Mouse (Mus musculus) heart, postnatal 0 days (tissue): ENCODE measurements at regions not wholly inside any gene's neighbourhood (a gene's known extent, or its start where the extent isn't known, plus 50 kb on each side); places are given as distances from the start of the nearest gene placed in this dataset.

Source experiments
- ATAC-seq: fragments of 200-750 bp; cut with Nextera tagmentation; 2 replicates; pipeline ENCODE4 v1.8.0; 2017; ENCODE audit warnings: low read depth, moderate number of reproducible peaks, moderate library complexity; ENCODE audit not compliant: insufficient read depth
- DNase-seq: peaks from one replicate; pipeline ENCODE4 v3.0.0-alpha.2; 2016; ENCODE audit warnings: low spot score
- H3K27ac ChIP-seq: fragments of 300-500 bp; sonication (generic); 2 replicates; pipeline ENCODE4 v1.5.1; 2014; ENCODE audit warnings: low read depth, mild to moderate bottlenecking
- H3K27me3 ChIP-seq: fragments of 300-500 bp; sonication (generic); 2 replicates; pipeline ENCODE4 v1.6.1; 2014; ENCODE audit warnings: low read length, mixed read lengths; ENCODE audit not compliant: control insufficient read depth, insufficient read depth
- H3K36me3 ChIP-seq: fragments of 300-500 bp; sonication (generic); replicated peaks from 2 replicates; pipeline ENCODE4 v1.6.1; 2014; ENCODE audit warnings: low read length, mixed read lengths; ENCODE audit not compliant: control insufficient read depth, insufficient read depth
- H3K4me1 ChIP-seq: fragments of 300-500 bp; sonication (generic); 2 replicates; pipeline ENCODE4 v1.6.1; 2014; ENCODE audit warnings: antibody characterized with exemption; ENCODE audit not compliant: control insufficient read depth, insufficient read depth
- H3K4me2 ChIP-seq: fragments of 300-500 bp; sonication (generic); 2 replicates; pipeline ENCODE4 v1.6.1; 2014; ENCODE audit warnings: low read depth, mild to moderate bottlenecking, low read length, moderate library complexity
- H3K4me3 ChIP-seq: fragments of 300-500 bp; sonication (generic); 2 replicates; pipeline ENCODE4 v1.5.1; 2014; ENCODE audit warnings: low read depth, low read length
- H3K9ac ChIP-seq: fragments of 300-500 bp; sonication (generic); replicated peaks from 2 replicates; pipeline ENCODE4 v1.6.1; 2014; ENCODE audit warnings: low read depth, low read length, mixed read lengths
- H3K9me3 ChIP-seq: fragments of 300-500 bp; sonication (generic); replicated peaks from 2 replicates; pipeline ENCODE4 v1.6.1; 2016; ENCODE audit warnings: low read length; ENCODE audit not compliant: control insufficient read depth
- CTCF ChIP-seq: IDR thresholded peaks from 2 replicates; pipeline ENCODE4 v1.5.1; 2016; ENCODE audit warnings: antibody characterized with exemption, control low read depth, low read depth
- EP300 ChIP-seq: IDR thresholded peaks from 2 replicates; pipeline ENCODE4 v1.6.1; 2016; ENCODE audit warnings: antibody characterized with exemption, low read depth
- WGBS: fragments of 180-500 bp; shearing (Covaris S2); extraction: QIAGEN DNeasy Blood & Tissue Kit; methylation state at CpG from one replicate; pipeline ENCODE4 v1.1.7; 2014; 5-methylcytosine and 5-hydroxymethylcytosine counted together

DNA sequence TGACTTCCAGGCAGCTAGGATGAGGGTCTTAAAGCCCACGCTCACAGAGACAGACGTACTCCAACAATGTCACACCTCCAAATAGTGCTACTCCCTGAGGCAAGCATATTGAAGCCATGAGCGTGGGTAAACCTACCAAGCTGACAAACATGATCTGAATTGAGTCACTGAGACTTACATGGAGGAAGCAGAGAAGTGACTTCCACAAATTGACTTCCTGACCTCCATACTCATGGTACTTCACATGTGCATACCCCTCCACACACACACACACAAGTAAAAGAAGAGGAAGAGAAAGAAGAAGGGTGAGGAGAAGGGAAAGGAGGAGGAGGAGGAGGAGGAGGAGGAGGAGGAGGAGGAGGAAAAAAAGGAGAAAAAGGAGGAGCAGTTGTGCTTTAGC is 577.8 kb upstream of the Nrp1 start:
- no peaks in the 10 kb centered on the region for H3K4me1 ChIP-seq
- no peaks in the 10 kb centered on the region for H3K36me3 ChIP-seq
- no peak for DNase-seq
- H3K27ac ChIP-seq, result no peak overlapping the region
- no peak overlapping the region for H3K4me3 ChIP-seq
- H3K27me3 ChIP-seq, result no peaks in the 10 kb centered on the region
- TF ChIP-seq CTCF, result no peak
- TF ChIP-seq EP300, result no peak
- WGBS, result 90% methylated on average over 3 of the region's 3 CpGs
- no peak for ATAC-seq
- no peaks in the 10 kb centered on the region for H3K9me3 ChIP-seq
- no peak overlapping the region for H3K4me2 ChIP-seq
- H3K9ac ChIP-seq, result no peak overlapping the region

GRCm38 (mm10) chr8:127781011-127781410 is 577.4 kb upstream of the Nrp1 start:
- H3K27me3 ChIP-seq, result no peaks in the 10 kb centered on the region
- WGBS, result 53% methylated on average over 1 of the region's 1 CpGs
- H3K4me1 ChIP-seq, result no peaks in the 10 kb centered on the region
- H3K9me3 ChIP-seq, result no peaks in the 10 kb centered on the region
- ATAC-seq (no peak), DNase-seq (no peak)
- H3K9ac ChIP-seq, result no peak overlapping the region
- TF ChIP-seq CTCF (no peak), EP300 (no peak)
- H3K27ac ChIP-seq, result no peak overlapping the region
- no peaks in the 10 kb centered on the region for H3K36me3 ChIP-seq
- H3K4me3 ChIP-seq, result no peak overlapping the region
- H3K4me2 ChIP-seq, result no peak overlapping the region

DNA sequence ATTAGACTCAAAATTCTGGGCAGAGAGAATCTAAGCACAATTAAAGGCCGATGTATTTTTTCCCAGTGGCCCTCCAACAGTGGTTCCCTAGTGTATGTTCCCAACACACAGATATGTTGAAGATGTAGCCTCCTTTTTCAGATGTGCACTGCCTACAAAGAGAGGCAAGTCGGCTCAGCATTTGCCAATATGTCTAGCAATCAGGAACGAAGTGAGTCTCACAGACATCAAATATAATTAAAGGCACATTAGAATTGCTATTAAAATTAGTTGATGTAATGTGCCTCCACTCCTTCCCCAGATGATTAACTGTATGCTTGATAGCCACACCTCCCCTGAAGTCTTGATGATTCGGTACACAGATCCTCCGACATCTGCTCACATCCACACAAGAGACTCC is 565.8 kb upstream of the Nrp1 start:
- H3K9ac ChIP-seq, result no peak overlapping the region
- H3K36me3 ChIP-seq, result no peaks in the 10 kb centered on the region
- no peaks in the 10 kb centered on the region for H3K4me1 ChIP-seq
- WGBS, result 95% methylated on average over 5 of the region's 5 CpGs
- H3K9me3 ChIP-seq, result no peaks in the 10 kb centered on the region
- H3K4me2 ChIP-seq, result no peak overlapping the region
- DNase-seq (no peak), ATAC-seq (no peak)
- no peak overlapping the region for H3K4me3 ChIP-seq
- H3K27ac ChIP-seq, result no peak overlapping the region
- TF ChIP-seq EP300, result no peak
- TF ChIP-seq CTCF, result no peak
- H3K27me3 ChIP-seq, result no peaks in the 10 kb centered on the region

- no peak overlapping the region for H3K27ac ChIP-seq
- no peaks in the 10 kb centered on the region for H3K36me3 ChIP-seq
- no peaks in the 10 kb centered on the region for H3K4me1 ChIP-seq
- no peaks in the 10 kb centered on the region for H3K9me3 ChIP-seq
- TF ChIP-seq EP300, result no peak
- no peak for TF ChIP-seq CTCF
- H3K9ac ChIP-seq, result no peak overlapping the region
- no peaks in the 10 kb centered on the region for H3K27me3 ChIP-seq
- no peak overlapping the region for H3K4me3 ChIP-seq
- 51% methylated on average over 6 of the region's 6 CpGs for WGBS
- H3K4me2 ChIP-seq, result no peak overlapping the region
- ATAC-seq (no peak), DNase-seq (no peak)
These were observed 558.4 kb upstream of the Nrp1 start for GRCm38 (mm10) chr8:127799849-127800471.

DNA sequence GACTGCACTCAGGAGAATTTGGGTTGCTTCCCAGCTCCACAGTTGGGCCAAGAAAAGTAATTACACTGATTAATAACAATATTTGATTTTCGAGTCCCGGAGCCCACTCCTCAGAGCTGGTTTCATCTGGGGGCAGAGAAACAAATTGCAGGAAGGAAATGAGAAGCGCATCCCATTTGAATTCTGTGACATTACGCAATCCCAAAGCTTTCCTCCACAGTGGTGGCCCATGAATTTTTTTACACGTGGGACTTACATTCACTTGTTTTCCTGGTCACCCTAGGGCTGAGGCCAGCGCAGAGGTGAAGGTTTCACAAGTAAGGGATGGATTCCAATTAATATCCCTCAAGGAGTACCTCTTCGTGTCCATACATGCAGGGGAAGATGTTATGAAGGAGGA is 556.3 kb upstream of the Nrp1 start:
- TF ChIP-seq EP300, result no peak
- no peak for TF ChIP-seq CTCF
- Histone ChIP-seq H3K27ac (no peak overlapping the region), H3K4me3 (no peak overlapping the region), H3K27me3 (no peaks in the 10 kb centered on the region), H3K9ac (no peak overlapping the region), H3K36me3 (no peaks in the 10 kb centered on the region), H3K4me1 (no peaks in the 10 kb centered on the region), H3K4me2 (no peak overlapping the region), H3K9me3 (no peaks in the 10 kb centered on the region)
- ATAC-seq, result no peak
- no peak for DNase-seq
- WGBS, result 61% methylated on average over 7 of the region's 7 CpGs

DNA sequence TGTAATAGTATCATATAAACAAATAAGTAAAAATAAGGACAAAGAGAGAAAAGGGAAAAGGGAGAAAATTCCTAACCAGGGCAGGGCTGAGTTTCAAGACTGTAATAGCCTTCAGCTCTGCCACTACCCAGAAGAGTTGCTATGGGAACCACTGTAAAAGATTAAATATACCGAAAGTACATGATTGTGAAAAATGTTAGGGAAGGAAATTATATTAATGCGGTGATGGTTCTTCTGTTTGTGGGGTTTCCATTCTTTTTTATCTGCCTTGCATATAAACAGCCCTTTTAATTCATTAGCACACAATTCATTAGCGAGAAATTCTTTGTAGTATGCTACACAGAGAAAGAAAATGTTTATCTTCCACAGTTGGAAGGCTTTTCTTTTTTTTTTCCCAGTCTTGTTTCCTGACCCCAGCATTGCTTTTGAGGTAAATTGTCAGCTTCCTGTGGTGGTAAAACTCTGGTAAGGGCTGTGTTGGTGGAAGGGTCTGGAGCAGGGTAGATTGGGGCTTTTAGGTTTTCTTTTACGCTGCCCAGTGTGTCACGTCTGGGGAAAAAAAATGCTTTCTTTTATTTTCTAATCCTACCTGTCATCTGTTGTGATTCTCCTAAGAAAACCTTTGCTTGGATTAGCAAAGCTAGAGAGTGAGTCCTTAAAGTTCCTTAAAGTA is 555.6 kb upstream of the Nrp1 start:
- no peak for ATAC-seq

More for the DNA sequence above, 555.6 kb upstream of the Nrp1 start:
- no peak overlapping the region for H3K4me3 ChIP-seq
- DNase-seq, result no peak
- TF ChIP-seq CTCF (no peak), EP300 (no peak)
- no peak overlapping the region for H3K4me2 ChIP-seq
- no peaks in the 10 kb centered on the region for H3K4me1 ChIP-seq
- no peaks in the 10 kb centered on the region for H3K36me3 ChIP-seq
- no peaks in the 10 kb centered on the region for H3K9me3 ChIP-seq
- no peak overlapping the region for H3K9ac ChIP-seq
- no peak overlapping the region for H3K27ac ChIP-seq
- H3K27me3 ChIP-seq, result no peaks in the 10 kb centered on the region
- 64% methylated on average over 5 of the region's 5 CpGs for WGBS
